Mouse (Mus musculus): ENCODE results near the gene Mipol1. TPM values are rescaled to one million over a fixed set of nuclear protein-coding genes. Genes with fewer than 3 reads are reported as not detected.

Mipol1 gene
- polyA plus RNA-seq (2011; ENCODE audit: insufficient read length, low read depth, missing spikeins) = 7.9 and 14.0 TPM in 2 replicates

GRCm38 (mm10) chr12:57230192-57230706 lies at the start of gene Mipol1, which contains the start of gene Prps1l3:
Mipol1 (plus strand) TSS chr12:57230427.
Prps1l3 (plus strand) TSS chr12:57230412.
- no peaks in the 10 kb centered on the region for H3K4me1 ChIP-seq (ENCODE audit: control insufficient read depth, insufficient read depth, low read length)
- H3K4me3 ChIP-seq (ENCODE audit: insufficient read depth, low read length) = peak within 1 kb of the TSS; percentile 81
- peak within 1 kb of the TSS; percentile 48 for H3K27ac ChIP-seq (ENCODE audit: insufficient read depth, low read length)
- no peak for TF ChIP-seq CTCF (IDR thresholded peaks at IDR 0.05; ENCODE audit: borderline replicate concordance, insufficient read depth, low read length)
- peak; percentile 93 for TF ChIP-seq POLR2A (IDR thresholded peaks at IDR 0.05; ENCODE audit: low read depth, low read length)

- TF ChIP-seq CTCF (IDR thresholded peaks at IDR 0.05; ENCODE audit: borderline replicate concordance, insufficient read depth, low read length) (no peak), POLR2A (IDR thresholded peaks at IDR 0.05; ENCODE audit: low read depth, low read length) (no peak)
- Histone ChIP-seq H3K4me1 (ENCODE audit: control insufficient read depth, insufficient read depth, low read length) (peaks cover 6% of the 10 kb centered on the region), H3K27ac (ENCODE audit: insufficient read depth, low read length) (no peak overlapping the region), H3K4me3 (ENCODE audit: insufficient read depth, low read length) (no peak overlapping the region)
Observed at GRCm38 (mm10) chr12:57184401-57185147, 45.7 kb upstream of the Mipol1 start.

GRCm38 (mm10) chr12:57185475-57185874 lies 44.8 kb upstream of the Mipol1 start:
- TF ChIP-seq CTCF (IDR thresholded peaks at IDR 0.05; ENCODE audit: borderline replicate concordance, insufficient read depth, low read length) (no peak), POLR2A (IDR thresholded peaks at IDR 0.05; ENCODE audit: low read depth, low read length) (no peak)
- Histone ChIP-seq H3K4me3 (ENCODE audit: insufficient read depth, low read length) (no peak overlapping the region), H3K27ac (ENCODE audit: insufficient read depth, low read length) (no peak overlapping the region), H3K4me1 (ENCODE audit: control insufficient read depth, insufficient read depth, low read length) (no peaks in the 10 kb centered on the region)

- no peak overlapping the region for H3K4me3 ChIP-seq (ENCODE audit: insufficient read depth, low read length)
- H3K27ac ChIP-seq (ENCODE audit: insufficient read depth, low read length) = no peak overlapping the region
- TF ChIP-seq CTCF (IDR thresholded peaks at IDR 0.05; ENCODE audit: borderline replicate concordance, insufficient read depth, low read length) (no peak), POLR2A (IDR thresholded peaks at IDR 0.05; ENCODE audit: low read depth, low read length) (no peak)
- no peaks in the 10 kb centered on the region for H3K4me1 ChIP-seq (ENCODE audit: control insufficient read depth, insufficient read depth, low read length)
Observed at GRCm38 (mm10) chr12:57186126-57186525, 44.1 kb upstream of the Mipol1 start.

GRCm38 (mm10) chr12:57187032-57187431 lies 43.2 kb upstream of the Mipol1 start:
- H3K4me3 ChIP-seq (ENCODE audit: insufficient read depth, low read length) = no peak overlapping the region

GRCm38 (mm10) chr12:57194609-57195008 lies 35.6 kb upstream of the Mipol1 start:
- Histone ChIP-seq H3K4me1 (ENCODE audit: control insufficient read depth, insufficient read depth, low read length) (no peaks in the 10 kb centered on the region), H3K27ac (ENCODE audit: insufficient read depth, low read length) (no peak overlapping the region), H3K4me3 (ENCODE audit: insufficient read depth, low read length) (no peak overlapping the region)
- TF ChIP-seq CTCF (IDR thresholded peaks at IDR 0.05; ENCODE audit: borderline replicate concordance, insufficient read depth, low read length) = no peak

More at GRCm38 (mm10) chr12:57187032-57187431, 43.2 kb upstream of the Mipol1 start:
- TF ChIP-seq CTCF (IDR thresholded peaks at IDR 0.05; ENCODE audit: borderline replicate concordance, insufficient read depth, low read length) (no peak), POLR2A (IDR thresholded peaks at IDR 0.05; ENCODE audit: low read depth, low read length) (no peak)
- no peaks in the 10 kb centered on the region for H3K4me1 ChIP-seq (ENCODE audit: control insufficient read depth, insufficient read depth, low read length)
- no peak overlapping the region for H3K27ac ChIP-seq (ENCODE audit: insufficient read depth, low read length)

- H3K4me1 ChIP-seq (ENCODE audit: control insufficient read depth, insufficient read depth, low read length) = no peaks in the 10 kb centered on the region
- TF ChIP-seq POLR2A (IDR thresholded peaks at IDR 0.05; ENCODE audit: low read depth, low read length) (no peak), CTCF (IDR thresholded peaks at IDR 0.05; ENCODE audit: borderline replicate concordance, insufficient read depth, low read length) (no peak)
- H3K4me3 ChIP-seq (ENCODE audit: insufficient read depth, low read length) = peak overlapping the region; percentile 30; the same call in 1 of the 2 replicates
- H3K27ac ChIP-seq (ENCODE audit: insufficient read depth, low read length) = no peak overlapping the region
Observed at GRCm38 (mm10) chr12:57196286-57196607, 34.0 kb upstream of the Mipol1 start.

- TF ChIP-seq CTCF (IDR thresholded peaks at IDR 0.05; ENCODE audit: borderline replicate concordance, insufficient read depth, low read length) (no peak), POLR2A (IDR thresholded peaks at IDR 0.05; ENCODE audit: low read depth, low read length) (no peak)
- H3K27ac ChIP-seq (ENCODE audit: insufficient read depth, low read length) = no peak overlapping the region
Observed at GRCm38 (mm10) chr12:57196608-57197362, 33.4 kb upstream of the Mipol1 start.

GRCm38 (mm10) chr12:57197363-57198026 lies 32.7 kb upstream of the Mipol1 start, which contains the start of gene Slc25a21:
Slc25a21 (minus strand) TSS chr12:57197472.
- TF ChIP-seq CTCF (IDR thresholded peaks at IDR 0.05; ENCODE audit: borderline replicate concordance, insufficient read depth, low read length) = no peak
- TF ChIP-seq POLR2A (IDR thresholded peaks at IDR 0.05; ENCODE audit: low read depth, low read length) = no peak
- Histone ChIP-seq H3K4me3 (ENCODE audit: insufficient read depth, low read length) (peak within 1 kb of the TSS; percentile 30), H3K4me1 (ENCODE audit: control insufficient read depth, insufficient read depth, low read length) (no peaks in the 10 kb centered on the region), H3K27ac (ENCODE audit: insufficient read depth, low read length) (no peak within 1 kb of the TSS)

More at GRCm38 (mm10) chr12:57196608-57197362, 33.4 kb upstream of the Mipol1 start:
- Histone ChIP-seq H3K4me1 (ENCODE audit: control insufficient read depth, insufficient read depth, low read length) (no peaks in the 10 kb centered on the region), H3K4me3 (ENCODE audit: insufficient read depth, low read length) (peak overlapping the region; percentile 30)
